Mouse (Mus musculus): ENCODE data around the gene Atg2a. TPM values are rescaled to one million over a fixed set of nuclear protein-coding genes. Genes with fewer than 3 reads are reported as not detected.

Gene Atg2a
- 100 to 1,000 TPM in 4 of 26 experiments, 10 to 100 TPM in 22; 17.5 to 129 (median 52.1) TPM for total RNA-seq (2018; cell fraction: chromatin; rRNA removed)
- 10 to 100 TPM in 23 of 26 experiments, 1 to 10 TPM in 3; 8.3 to 21.6 (median 12.5) TPM for total RNA-seq (2018; cell fraction: cytosol; rRNA removed)
- total RNA-seq (2018; cell fraction: nucleus; rRNA removed): 10 to 100 TPM; 14.1 to 89.1 (median 25.2) TPM
- polyA plus RNA-seq (2018): 8.9 to 17.0 TPM (median 9.9 TPM) in 3 replicates

DNA sequence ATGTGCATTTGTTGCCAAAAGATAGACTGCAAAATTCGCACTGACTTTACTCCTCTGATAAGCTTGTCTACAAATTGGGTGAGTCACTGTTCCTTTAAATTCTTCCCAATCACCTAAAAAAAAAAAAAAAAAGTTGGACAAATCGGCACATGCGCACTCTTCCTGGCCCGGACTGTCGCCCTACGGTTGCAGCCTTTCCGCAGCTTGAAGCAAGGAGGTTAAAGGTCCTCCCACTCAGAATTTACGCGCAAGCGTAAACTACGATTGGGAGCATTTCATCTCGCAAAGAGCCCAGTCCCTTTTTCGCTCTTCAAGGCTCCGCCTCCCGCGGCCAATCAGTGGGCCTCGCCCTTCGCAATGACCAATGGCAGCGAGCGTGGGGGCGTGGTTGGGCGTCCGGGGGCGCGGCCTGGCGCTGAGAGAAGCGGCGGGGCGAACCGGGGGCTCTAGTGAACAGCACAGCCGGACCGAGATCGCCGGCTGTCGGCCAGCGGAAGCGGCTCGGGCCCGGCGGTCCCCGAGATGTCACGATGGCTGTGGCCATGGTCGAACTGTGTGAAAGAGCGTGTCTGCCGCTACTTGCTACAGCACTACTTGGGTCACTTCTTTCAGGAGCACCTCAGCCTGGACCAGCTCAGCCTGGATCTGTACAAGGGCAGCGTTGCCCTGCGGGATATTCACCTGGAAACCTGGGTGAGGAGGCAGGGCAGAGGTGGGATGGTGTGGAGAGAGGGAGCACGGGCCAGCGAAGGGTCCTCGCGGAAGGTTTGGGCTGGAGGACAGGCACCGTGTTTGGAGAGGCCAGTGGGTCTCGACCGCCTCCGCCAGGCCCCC is at the start of gene Atg2a:
TSS of gene Atg2a (plus strand) at position 395 of the 834 bp plus-strand sequence.
- under 1% methylated on average over 55 of the region's 55 CpGs for WGBS (ENCODE audit: missing documents)
- Histone ChIP-seq H3K4me3 (ENCODE audit: inconsistent target) (peak within 1 kb of the TSS; percentile 77), H3K27ac (peak within 1 kb of the TSS; percentile 58), H3K79me2 (ENCODE audit: inconsistent target) (peaks cover 14% of the 10 kb centered on the region; the same call in 1 of the 2 replicates), H3K36me3 (ENCODE audit: inconsistent target) (peaks cover 22% of the 10 kb centered on the region)

DNA sequence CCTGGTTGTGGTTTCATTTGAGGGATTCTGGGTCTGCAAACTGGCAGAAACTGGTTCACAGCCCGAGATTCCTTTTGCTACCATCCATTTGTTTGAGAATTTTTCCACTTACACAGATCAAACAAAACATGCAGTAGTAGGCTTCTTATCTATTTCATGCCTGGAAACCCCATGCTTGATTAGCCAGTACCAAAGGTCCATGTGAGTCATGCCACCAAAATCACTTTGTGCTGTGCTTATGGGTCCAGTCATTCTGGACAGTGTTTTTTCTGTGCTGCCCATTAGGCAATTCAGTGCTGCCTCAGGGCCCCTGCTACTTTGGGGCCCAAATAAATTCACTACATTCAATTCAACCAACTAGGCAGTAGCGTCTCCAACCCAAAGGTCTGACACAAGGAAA is 37.2 kb upstream of the Atg2a start:
- Histone ChIP-seq H3K4me3 (ENCODE audit: inconsistent target) (no peak overlapping the region), H3K79me2 (ENCODE audit: inconsistent target) (no peaks in the 10 kb centered on the region), H3K36me3 (ENCODE audit: inconsistent target) (no peaks in the 10 kb centered on the region), H3K27ac (no peak overlapping the region)
- 86% methylated on average over 2 of the region's 2 CpGs for WGBS (ENCODE audit: missing documents)

DNA sequence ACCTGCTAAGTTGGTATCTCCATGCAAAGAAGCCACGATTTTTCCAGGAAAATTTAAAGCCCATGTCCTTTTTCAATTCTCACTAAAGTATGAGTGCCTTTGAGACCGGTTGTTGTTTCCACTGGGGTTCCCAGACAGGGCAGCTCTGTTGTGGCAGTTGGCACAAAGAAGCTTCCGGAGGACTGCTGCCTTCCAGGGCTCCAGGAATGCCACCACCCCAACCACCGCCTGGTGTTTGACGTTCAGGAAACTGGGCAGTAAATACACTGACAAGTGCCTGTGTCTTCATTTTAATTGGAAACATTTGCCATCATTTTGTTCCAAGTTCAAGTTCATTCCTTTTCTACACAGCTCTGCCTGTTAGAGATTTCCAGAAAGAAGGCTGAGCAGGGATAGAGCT is 34.8 kb upstream of the Atg2a start:
- H3K79me2 ChIP-seq (ENCODE audit: inconsistent target): no peaks in the 10 kb centered on the region
- WGBS (ENCODE audit: missing documents): 86% methylated on average over 5 of the region's 5 CpGs
- H3K27ac ChIP-seq: no peak overlapping the region
- no peaks in the 10 kb centered on the region for H3K36me3 ChIP-seq (ENCODE audit: inconsistent target)
- H3K4me3 ChIP-seq (ENCODE audit: inconsistent target): no peak overlapping the region

DNA sequence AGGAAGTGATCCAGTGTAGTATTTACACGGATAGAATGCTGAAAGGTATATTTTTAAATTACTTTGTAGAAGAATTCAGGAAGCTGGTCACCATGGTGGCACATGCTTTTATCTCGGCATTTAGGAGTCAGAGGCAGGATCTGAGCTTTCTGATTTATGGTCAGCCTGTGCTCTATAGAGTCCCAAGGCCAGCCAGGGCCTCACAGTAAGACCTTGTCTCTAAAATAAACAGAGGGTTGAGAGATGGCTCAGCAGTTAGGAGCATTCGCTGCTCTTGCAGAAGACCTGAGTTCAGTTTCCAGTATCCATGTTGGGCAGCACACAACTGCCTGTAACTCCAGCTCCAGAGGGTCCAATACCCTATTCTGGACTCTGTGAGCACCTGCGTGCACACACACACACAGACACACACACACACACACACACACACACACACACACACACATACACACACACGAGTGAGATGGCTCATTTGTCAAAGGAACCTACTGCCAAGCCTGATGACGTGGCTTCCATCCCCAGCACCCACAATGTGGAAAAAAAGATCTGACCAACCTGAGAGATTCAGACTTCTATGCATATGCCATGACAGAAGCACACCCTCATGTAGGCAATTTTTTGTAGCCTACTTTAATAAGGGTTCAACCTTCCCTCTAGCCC is 25.3 kb upstream of the Atg2a start:
- no peak overlapping the region for H3K4me3 ChIP-seq (ENCODE audit: inconsistent target)
- H3K27ac ChIP-seq: no peak overlapping the region
- H3K36me3 ChIP-seq (ENCODE audit: inconsistent target): no peaks in the 10 kb centered on the region
- 79% methylated on average over 3 of the region's 6 CpGs for WGBS (ENCODE audit: missing documents)
- H3K79me2 ChIP-seq (ENCODE audit: inconsistent target): no peaks in the 10 kb centered on the region

DNA sequence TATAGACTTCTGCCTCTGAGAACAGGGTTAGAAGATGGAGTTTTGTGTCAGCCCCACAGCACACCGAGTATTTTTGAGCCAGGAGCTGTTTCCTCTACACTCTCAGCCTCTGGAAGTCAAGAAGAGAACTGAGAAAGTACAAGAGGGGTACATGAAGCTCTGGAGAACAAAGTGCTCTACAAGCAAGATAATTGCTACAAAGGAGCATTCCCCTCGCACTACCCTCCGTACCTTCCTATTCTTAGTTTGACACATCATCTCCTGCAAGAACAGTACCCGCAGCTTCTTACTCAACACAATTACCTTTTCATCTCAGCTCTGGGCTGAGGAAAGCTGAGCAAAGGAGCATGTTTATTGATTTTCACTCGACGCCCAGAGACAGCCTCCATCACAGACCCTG is 22.9 kb upstream of the Atg2a start:
- H3K4me3 ChIP-seq (ENCODE audit: inconsistent target): no peak overlapping the region
- H3K27ac ChIP-seq: no peak overlapping the region
- 87% methylated on average over 6 of the region's 6 CpGs for WGBS (ENCODE audit: missing documents)
- H3K36me3 ChIP-seq (ENCODE audit: inconsistent target): no peaks in the 10 kb centered on the region
- H3K79me2 ChIP-seq (ENCODE audit: inconsistent target): no peaks in the 10 kb centered on the region

DNA sequence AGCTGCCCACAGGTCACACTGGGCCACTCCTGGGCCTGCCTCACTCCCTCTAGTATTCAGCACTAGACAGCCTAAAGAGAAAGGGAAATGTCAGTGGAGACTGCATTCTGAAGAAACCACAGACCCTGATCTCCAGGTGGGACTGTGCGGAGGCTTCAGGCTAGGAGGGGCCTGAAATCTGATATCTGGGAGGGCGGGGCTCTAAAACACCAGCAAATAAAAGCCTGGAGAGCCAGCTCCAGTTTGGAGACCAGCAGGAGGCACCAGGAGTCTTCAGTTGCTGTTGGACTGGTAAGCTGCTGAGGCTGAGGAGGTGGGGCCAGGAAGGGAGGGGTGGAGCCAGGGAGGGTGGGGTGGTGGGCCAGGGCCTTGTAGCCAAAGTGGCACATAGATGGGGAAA is 15.3 kb upstream of the Atg2a start, which contains the start of gene Gpha2:
TSS of gene Gpha2 (plus strand) at position 246 of the 400 bp plus-strand sequence.
- Histone ChIP-seq H3K4me3 (ENCODE audit: inconsistent target) (no peak within 1 kb of the TSS), H3K79me2 (ENCODE audit: inconsistent target) (no peaks in the 10 kb centered on the region), H3K36me3 (ENCODE audit: inconsistent target) (peaks cover 32% of the 10 kb centered on the region; the same call in 1 of the 2 replicates), H3K27ac (no peak within 1 kb of the TSS)
- 100% methylated on average over 1 of the region's 2 CpGs for WGBS (ENCODE audit: missing documents)

DNA sequence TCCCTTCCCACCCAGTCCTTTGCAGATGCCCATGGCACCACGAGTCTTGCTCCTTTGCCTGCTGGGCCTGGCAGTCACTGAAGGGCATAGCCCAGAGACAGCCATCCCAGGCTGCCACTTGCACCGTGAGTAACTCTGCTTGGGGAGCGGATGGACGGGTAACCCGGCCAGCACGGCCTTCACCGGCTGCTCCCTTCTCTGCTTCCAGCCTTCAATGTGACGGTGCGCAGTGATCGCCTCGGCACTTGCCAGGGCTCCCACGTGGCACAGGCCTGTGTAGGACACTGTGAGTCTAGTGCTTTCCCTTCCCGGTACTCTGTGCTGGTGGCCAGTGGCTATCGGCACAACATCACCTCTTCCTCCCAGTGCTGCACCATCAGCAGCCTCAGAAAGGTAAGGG is 14.7 kb upstream of the Atg2a start:
- Histone ChIP-seq H3K27ac (no peak overlapping the region), H3K79me2 (ENCODE audit: inconsistent target) (no peaks in the 10 kb centered on the region), H3K36me3 (ENCODE audit: inconsistent target) (peaks cover 38% of the 10 kb centered on the region; the same call in 1 of the 2 replicates), H3K4me3 (ENCODE audit: inconsistent target) (no peak overlapping the region)
- WGBS (ENCODE audit: missing documents): 95% methylated on average over 14 of the region's 14 CpGs

DNA sequence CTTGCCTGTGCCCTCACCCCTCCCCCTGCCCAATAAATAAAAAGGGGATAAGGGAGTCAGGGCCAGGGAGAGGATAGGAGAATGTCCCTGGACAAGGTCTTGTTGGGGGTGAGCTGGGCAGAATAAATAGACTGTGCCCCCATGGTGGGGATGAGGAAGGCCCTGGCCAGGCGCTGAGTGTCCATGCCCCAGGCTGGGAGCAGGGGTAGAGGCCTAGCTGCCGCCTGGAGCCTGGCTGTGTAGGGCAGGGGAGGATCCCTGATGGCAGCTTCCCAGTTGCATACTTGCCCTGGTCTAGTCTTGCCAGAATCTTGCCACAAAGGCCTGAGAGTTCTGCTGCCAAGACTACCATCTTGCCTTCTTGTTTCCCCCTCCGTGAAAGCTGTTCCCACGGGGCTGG is 13.6 kb upstream of the Atg2a start:
- Histone ChIP-seq H3K4me3 (ENCODE audit: inconsistent target) (no peak overlapping the region), H3K36me3 (ENCODE audit: inconsistent target) (peaks cover 49% of the 10 kb centered on the region; the same call in 1 of the 2 replicates), H3K79me2 (ENCODE audit: inconsistent target) (no peaks in the 10 kb centered on the region), H3K27ac (no peak overlapping the region)
- WGBS (ENCODE audit: missing documents): 88% methylated on average over 4 of the region's 4 CpGs

DNA sequence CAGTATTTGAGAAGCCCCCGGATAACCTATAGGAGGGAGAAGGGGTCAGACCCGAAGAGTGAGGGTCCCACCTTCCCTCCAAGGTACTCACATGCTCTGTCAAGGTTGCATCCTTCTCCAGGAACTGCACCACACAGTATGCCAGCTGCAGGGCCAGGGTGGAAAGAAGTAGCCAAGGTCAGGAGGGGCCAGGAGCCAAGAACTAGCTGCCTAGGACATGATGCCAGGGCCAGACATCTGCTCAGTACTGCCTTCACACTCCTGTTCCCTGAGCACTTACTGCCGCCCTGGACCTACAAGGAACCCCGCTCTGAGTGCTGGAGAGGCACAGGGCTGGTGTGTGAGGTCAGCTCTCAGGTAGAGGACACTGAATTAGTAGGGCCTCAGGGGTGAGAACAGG is 11.1 kb upstream of the Atg2a start:
- no peaks in the 10 kb centered on the region for H3K79me2 ChIP-seq (ENCODE audit: inconsistent target)
- WGBS (ENCODE audit: missing documents): 98% methylated on average over 4 of the region's 4 CpGs
- no peak overlapping the region for H3K27ac ChIP-seq
- no peak overlapping the region for H3K4me3 ChIP-seq (ENCODE audit: inconsistent target)
- H3K36me3 ChIP-seq (ENCODE audit: inconsistent target): peaks cover 49% of the 10 kb centered on the region; the same call in 1 of the 2 replicates

DNA sequence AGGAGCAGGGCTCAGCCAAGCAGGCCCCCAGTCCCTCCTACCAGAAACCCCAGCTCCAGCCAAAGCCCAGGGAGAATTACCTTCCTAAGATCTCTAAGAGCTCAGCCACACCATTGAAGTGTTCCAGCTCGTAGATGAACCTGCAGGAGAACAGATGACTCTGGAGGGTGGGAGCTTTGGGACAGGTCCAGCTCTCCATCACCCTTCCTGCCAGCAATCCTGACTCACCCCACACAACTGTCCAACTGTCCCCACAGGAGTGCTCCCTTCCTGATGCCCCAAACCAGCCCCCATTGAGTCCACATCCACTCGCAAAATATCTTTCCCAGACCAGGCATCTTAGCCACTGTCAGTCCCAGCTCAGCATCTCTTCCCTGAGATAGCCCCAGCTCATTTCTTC is 10.4 kb upstream of the Atg2a start:
- Histone ChIP-seq H3K4me3 (ENCODE audit: inconsistent target) (no peak overlapping the region), H3K36me3 (ENCODE audit: inconsistent target) (peaks cover 49% of the 10 kb centered on the region; the same call in 1 of the 2 replicates), H3K27ac (no peak overlapping the region), H3K79me2 (ENCODE audit: inconsistent target) (no peaks in the 10 kb centered on the region)
- WGBS (ENCODE audit: missing documents): 100% methylated on average over 2 of the region's 2 CpGs

DNA sequence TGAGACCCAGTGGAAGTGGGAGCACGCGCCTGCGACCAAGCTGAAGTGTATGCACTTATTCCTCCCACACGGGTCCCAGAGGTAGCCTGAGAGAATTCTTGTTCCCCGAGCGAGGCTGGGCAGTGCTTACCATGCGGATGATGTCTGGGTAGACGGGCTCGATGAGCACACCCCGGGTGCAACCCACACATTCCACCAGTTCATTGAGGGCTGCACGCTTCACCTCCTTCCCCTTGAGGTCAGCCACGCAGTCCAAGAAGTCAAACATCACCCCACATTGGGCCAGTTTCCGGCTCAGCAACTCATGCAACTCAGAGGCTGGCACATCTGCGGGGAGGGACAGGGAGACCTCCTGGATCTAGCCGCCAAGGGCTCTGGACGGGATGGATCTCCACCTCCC is 7.8 kb upstream of the Atg2a start:
- H3K36me3 ChIP-seq (ENCODE audit: inconsistent target): peaks cover 37% of the 10 kb centered on the region; the same call in 1 of the 2 replicates
- H3K79me2 ChIP-seq (ENCODE audit: inconsistent target): no peaks in the 10 kb centered on the region
- 81% methylated on average over 16 of the region's 16 CpGs for WGBS (ENCODE audit: missing documents)

DNA sequence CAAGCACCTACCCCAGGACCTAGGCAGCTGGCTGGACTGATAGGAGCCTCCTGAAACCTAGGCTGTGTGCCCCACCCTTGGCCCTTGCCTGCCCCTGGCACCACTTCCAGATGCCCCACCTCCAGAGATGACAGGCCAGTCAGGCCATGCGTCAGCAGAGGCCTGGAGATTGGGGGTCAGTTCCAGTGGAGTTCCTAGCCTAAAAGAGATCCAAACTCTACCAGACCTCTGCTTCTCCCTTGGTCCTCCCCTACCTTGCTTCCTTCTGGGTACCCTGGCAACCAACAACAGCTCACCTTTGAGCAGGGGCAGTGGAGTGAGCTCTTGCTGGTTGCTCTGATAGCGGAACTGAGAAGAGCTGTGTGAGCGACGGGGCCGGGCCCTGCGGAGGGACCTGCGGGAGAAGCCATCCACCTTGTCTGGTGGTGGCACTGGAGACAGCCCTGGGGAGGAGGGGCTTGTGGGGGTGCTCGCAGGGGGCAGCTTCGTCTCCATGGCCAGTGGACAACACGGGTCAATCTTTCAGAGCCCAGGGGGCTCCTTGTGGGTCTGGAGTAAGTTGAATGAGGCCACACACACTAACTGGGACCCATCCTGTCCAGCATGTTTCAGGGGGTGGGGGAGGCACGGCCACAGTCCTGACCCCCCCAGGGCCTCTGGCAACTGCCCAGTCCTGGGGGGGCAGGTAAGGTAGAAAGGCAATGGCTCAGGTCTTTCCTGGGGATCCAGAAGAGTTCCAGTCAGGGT is 7.0 kb upstream of the Atg2a start:
- Histone ChIP-seq H3K79me2 (ENCODE audit: inconsistent target) (no peaks in the 10 kb centered on the region), H3K27ac (no peak overlapping the region), H3K4me3 (ENCODE audit: inconsistent target) (peak overlapping the region; percentile 57), H3K36me3 (ENCODE audit: inconsistent target) (peaks cover 28% of the 10 kb centered on the region; the same call in 1 of the 2 replicates)
- 92% methylated on average over 10 of the region's 11 CpGs for WGBS (ENCODE audit: missing documents)

More for the DNA sequence above, 7.8 kb upstream of the Atg2a start:
- Histone ChIP-seq H3K27ac (no peak overlapping the region), H3K4me3 (ENCODE audit: inconsistent target) (no peak overlapping the region)

DNA sequence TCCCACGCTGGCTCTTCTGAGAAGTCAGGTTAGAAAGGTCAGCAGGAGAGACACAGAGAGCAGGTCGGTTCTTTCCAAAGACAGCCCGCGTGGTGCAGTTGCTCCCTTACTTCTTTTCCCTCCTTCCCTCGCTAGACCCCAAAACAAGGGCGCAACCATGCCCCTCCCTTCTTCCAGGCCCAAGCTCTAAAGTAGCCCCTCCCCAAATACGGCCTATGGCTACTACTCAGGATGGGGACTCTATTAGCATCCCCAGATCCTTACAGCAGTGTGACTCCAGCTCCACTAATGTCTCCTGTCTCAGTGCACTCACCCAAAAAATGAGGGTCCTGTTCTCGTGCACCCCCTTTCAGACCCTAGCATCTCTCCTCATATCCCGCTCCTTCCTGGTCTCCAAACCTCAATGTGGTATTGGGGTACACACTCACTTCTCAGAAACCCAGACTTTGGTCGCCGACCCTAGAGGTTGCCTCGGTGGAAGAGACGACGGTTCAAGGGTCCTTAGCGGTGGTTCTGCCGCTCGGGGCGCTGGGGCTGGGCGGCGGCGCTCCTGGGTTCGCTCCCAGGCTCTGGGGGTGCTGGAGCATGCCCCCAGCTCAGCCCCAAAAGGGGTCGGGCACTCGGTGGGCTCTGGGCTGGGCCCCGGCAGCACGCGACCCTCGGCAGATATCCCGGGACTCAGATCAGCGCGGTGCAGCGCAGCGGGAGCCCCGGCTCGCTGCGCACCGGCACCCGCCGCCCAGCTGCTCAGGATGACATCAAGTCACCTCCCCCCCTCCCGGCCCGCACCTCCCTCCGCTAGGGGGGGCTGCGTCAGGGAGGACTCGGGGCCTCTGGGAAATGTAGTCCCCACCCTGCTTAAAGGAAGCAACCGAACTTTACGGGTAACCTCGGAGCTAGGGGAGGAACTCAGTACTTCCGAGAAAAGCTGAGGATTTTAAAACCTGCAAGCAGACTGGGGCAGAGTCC is 6.1 kb upstream of the Atg2a start, which contains the start of gene Ppp2r5b:
TSS of gene Ppp2r5b (minus strand) at position 789 of the 969 bp plus-strand sequence.
- H3K36me3 ChIP-seq (ENCODE audit: inconsistent target): peaks cover 20% of the 10 kb centered on the region; the same call in 1 of the 2 replicates
- WGBS (ENCODE audit: missing documents): 12% methylated on average over 48 of the region's 48 CpGs

More for the DNA sequence above, 6.1 kb upstream of the Atg2a start, which contains the start of gene Ppp2r5b:
- Histone ChIP-seq H3K79me2 (ENCODE audit: inconsistent target) (no peaks in the 10 kb centered on the region), H3K27ac (peak within 1 kb of the TSS; percentile 92), H3K4me3 (ENCODE audit: inconsistent target) (peak within 1 kb of the TSS; percentile 57)

All from macrophage (primary cell).